Mouse (Mus musculus) neural tube, embryonic 12.5 days (tissue): ENCODE data around the gene Lpar5. TPM values are rescaled to one million over a fixed set of nuclear protein-coding genes. Genes with fewer than 3 reads are reported as not detected.

ENCODE experiments used
- microRNA-seq: library from miRNA; unstranded; fragments of <30 nt; microRNA quantifications from one replicate; pipeline ENCODE4, GENCODE M21; 2017
- polyA plus RNA-seq: library from polyadenylated mRNA; unstranded; fragments of >200 nt; fragmentation: Nextera tagmentation; extraction: Ambion mirVana; gene quantifications from 2 replicates; pipeline ENCODE4 v1.2.1, GENCODE M21; 2016

The Lpar5 gene
- polyA plus RNA-seq, 1 experiment from 2014 or later, result 0.32 TPM

Small RNA genes within 50 kb of the gene (microRNA-seq; reads per million reads assigned to microRNA genes)
- not detected for gene Mir7045

Other genes starting within 250 kb of the Lpar5 start
- 203 TPM in 2 replicates for gene Usp5, start 238.4 kb upstream of the Lpar5 start, polyA plus RNA-seq
- gene Cdca3, start 238.4 kb upstream of the Lpar5 start, polyA plus RNA-seq, result 115 and 124 TPM in 2 replicates
- 0.50 and 0.52 TPM in 2 replicates for gene Gnb3, start 227.6 kb upstream of the Lpar5 start, polyA plus RNA-seq
- 27.2 and 28.4 TPM in 2 replicates for gene P3h3, start 210.2 kb upstream of the Lpar5 start, polyA plus RNA-seq
- gene Gpr162, start 203.9 kb upstream of the Lpar5 start, polyA plus RNA-seq, result 14.7 and 16.3 TPM in 2 replicates
- 0.06 TPM in 1 of 2 replicates, not detected in the other for gene Cd4, start 179.7 kb upstream of the Lpar5 start, polyA plus RNA-seq
- 1.8 and 2.2 TPM in 2 replicates for gene Lag3, start 156.2 kb upstream of the Lpar5 start, polyA plus RNA-seq
- 718 and 773 TPM in 2 replicates for gene Ptms, start 147.8 kb upstream of the Lpar5 start, polyA plus RNA-seq
- 546 and 556 TPM in 2 replicates for gene Mlf2, start 136.5 kb upstream of the Lpar5 start, polyA plus RNA-seq
- gene Cops7a, start 102.4 kb upstream of the Lpar5 start, polyA plus RNA-seq, result 91.5 and 99.8 TPM in 2 replicates
- 9.8 and 10.0 TPM in 2 replicates for gene Pianp, start 71.2 kb upstream of the Lpar5 start, polyA plus RNA-seq
- gene Zfp384, start 58.8 kb upstream of the Lpar5 start, polyA plus RNA-seq, result 17.0 and 19.1 TPM in 2 replicates
- gene Ing4, start 28.2 kb upstream of the Lpar5 start, polyA plus RNA-seq, result 151 and 156 TPM in 2 replicates
- 15.1 and 15.3 TPM in 2 replicates for gene Acrbp, start 18.2 kb upstream of the Lpar5 start, polyA plus RNA-seq
- 115 and 121 TPM in 2 replicates for gene Chd4, start 28.1 kb downstream of the Lpar5 start, polyA plus RNA-seq
- gene Nop2, start 64.0 kb downstream of the Lpar5 start, polyA plus RNA-seq, result 53.9 and 56.3 TPM in 2 replicates
- 21.9 and 22.6 TPM in 2 replicates for gene Iffo1, start 77.3 kb downstream of the Lpar5 start, polyA plus RNA-seq
- 1,605 and 1,721 TPM in 2 replicates for gene Gapdh, start 98.5 kb downstream of the Lpar5 start, polyA plus RNA-seq
- 131 and 140 TPM in 2 replicates for gene Ncapd2, start 123.8 kb downstream of the Lpar5 start, polyA plus RNA-seq
- 157 and 169 TPM in 2 replicates for gene Mrpl51, start 123.9 kb downstream of the Lpar5 start, polyA plus RNA-seq
- gene Vamp1, start 147.6 kb downstream of the Lpar5 start, polyA plus RNA-seq, result 7.2 and 8.0 TPM in 2 replicates
- 3.2 and 3.8 TPM in 2 replicates for gene Tapbpl, start 163.9 kb downstream of the Lpar5 start, polyA plus RNA-seq
- gene Cd27, start 169.1 kb downstream of the Lpar5 start, polyA plus RNA-seq, result 2.0 and 2.3 TPM in 2 replicates
- gene Tuba3a, start 218.1 kb downstream of the Lpar5 start, polyA plus RNA-seq, result 0.42 TPM in 1 of 2 replicates, not detected in the other
- gene Ltbr, start 246.0 kb downstream of the Lpar5 start, polyA plus RNA-seq, result 17.0 and 18.7 TPM in 2 replicates